Mouse (Mus musculus) heart, adult 2 months (tissue): ENCODE measurements at regions not wholly inside any gene's neighbourhood (a gene's known extent, or its start where the extent isn't known, plus 50 kb on each side); places are given as distances from the start of the nearest gene placed in this dataset.

Experiments used
- DNase-seq, 2 experiments: peaks; one replicate each; pipeline ENCODE4 v3.0.0; 2021
- H3K27ac ChIP-seq: fragments of 200-600 bp; 2 replicates; pipeline ENCODE4 v1.8.1; 2022
- H3K27me3 ChIP-seq: fragments of 200-500 bp; 2 replicates; pipeline ENCODE4 v1.6.1; 2012; ENCODE audit warnings: mild to moderate bottlenecking, low read length, inconsistent platforms, mixed read lengths; ENCODE audit not compliant: control insufficient read depth, insufficient read depth
- H3K36me3 ChIP-seq: fragments of 200-500 bp; 2 replicates; pipeline ENCODE4 v1.6.1; 2012; ENCODE audit warnings: low read length, inconsistent platforms; ENCODE audit not compliant: control insufficient read depth, insufficient read depth
- H3K4me1 ChIP-seq: fragments of 200-500 bp; 2 replicates; pipeline ENCODE4 v1.6.1; 2011; ENCODE audit warnings: low read length; ENCODE audit not compliant: control insufficient read depth, insufficient read depth
- H3K4me3 ChIP-seq: fragments of 200-600 bp; 2 replicates; pipeline ENCODE4 v1.8.1; 2022
- H3K79me2 ChIP-seq: fragments of 200-500 bp; replicated peaks from 2 replicates; pipeline ENCODE4 v1.6.1; 2012; ENCODE audit warnings: mild to moderate bottlenecking, inconsistent platforms, low read length, moderate library complexity, mixed read lengths; ENCODE audit not compliant: control insufficient read depth, insufficient read depth
- H3K9ac ChIP-seq: fragments of 200-500 bp; 2 replicates; pipeline ENCODE4 v1.6.1; 2012; ENCODE audit warnings: low read depth, mild to moderate bottlenecking, control low read depth, inconsistent platforms, low read length, mixed read lengths
- CTCF ChIP-seq: fragments of 200-600 bp; IDR thresholded peaks from 2 replicates; pipeline ENCODE4 v1.8.1; 2022; ENCODE audit warnings: antibody characterized with exemption, mild to moderate bottlenecking, moderate library complexity
- EP300 ChIP-seq: fragments of 200-500 bp; IDR thresholded peaks from 2 replicates; pipeline ENCODE4 v1.6.1; 2011; ENCODE audit warnings: low read depth, low read length, control low read depth; ENCODE audit not compliant: insufficient read depth
- POLR2A ChIP-seq: fragments of 200-500 bp; IDR thresholded peaks from 2 replicates; pipeline ENCODE4 v1.6.1; 2011; ENCODE audit warnings: mild to moderate bottlenecking, low read depth, low read length, control low read depth; ENCODE audit not compliant: insufficient read depth
- WGBS: fragments of 180-500 bp; shearing (Covaris S2); methylation state at CpG from one replicate; pipeline ENCODE4 v1.1.7; 2018; 5-methylcytosine and 5-hydroxymethylcytosine counted together
- intact Hi-C: fragments of 180-260 bp; cut with DNase I; formaldehyde crosslinking; loops from one replicate; pipeline ENCODE4 v1.15.1; 2025

DNA sequence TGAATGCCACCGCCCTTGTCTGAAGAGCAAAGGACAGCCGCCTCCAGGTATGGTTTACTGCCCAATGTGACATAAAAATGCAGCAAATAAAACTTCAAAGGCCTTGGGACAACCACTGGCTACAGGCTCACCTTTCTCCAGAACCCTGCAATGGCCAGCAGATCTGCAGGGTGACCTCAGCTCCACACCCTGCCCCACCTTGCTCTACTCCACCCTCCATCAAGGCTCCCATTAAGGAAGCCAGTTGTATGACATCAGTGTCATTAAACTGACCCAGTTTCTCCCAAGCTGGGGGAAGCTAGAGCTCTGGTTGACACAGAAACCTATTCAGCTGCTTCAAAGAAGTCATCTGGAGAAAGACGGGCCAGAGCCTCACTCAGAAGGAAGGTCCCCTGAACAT lies 310.2 kb downstream of the Tbc1d1 start:
- TF ChIP-seq EP300 (no peak), POLR2A (no peak), CTCF (no peak)
- no peaks in the 10 kb centered on the region for H3K4me1 ChIP-seq
- no peak for DNase-seq
- 95% methylated on average over 3 of the region's 3 CpGs for WGBS
- H3K4me3 ChIP-seq = no peak overlapping the region
- H3K27ac ChIP-seq = no peak overlapping the region
- H3K9ac ChIP-seq = no peak overlapping the region
- H3K79me2 ChIP-seq = no peaks in the 10 kb centered on the region
- H3K27me3 ChIP-seq = no peaks in the 10 kb centered on the region
- intact Hi-C loops = loop anchor here (5.0 kb wide), 1 partner anchor 179 kb away; no protein-coding TSS in a partner anchor
- no peaks in the 10 kb centered on the region for H3K36me3 ChIP-seq

DNA sequence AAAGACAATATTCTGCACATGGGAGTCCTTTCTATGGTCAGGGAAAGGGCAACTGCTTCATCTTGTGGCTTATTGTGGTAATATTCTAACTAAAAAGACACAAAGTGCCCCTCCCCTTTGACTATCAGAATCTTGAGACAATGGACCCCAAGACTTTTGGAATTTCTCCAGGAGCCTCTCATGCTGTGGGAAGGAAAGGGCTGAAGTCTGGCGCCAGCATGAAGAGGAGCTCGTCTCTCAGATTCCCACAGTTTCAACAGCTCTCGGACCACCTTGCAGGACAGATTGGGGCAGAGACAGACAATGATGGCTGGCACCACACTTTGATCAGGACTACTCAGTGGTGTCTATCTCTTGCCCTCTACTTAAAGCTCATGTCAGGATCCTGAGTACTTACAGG lies 311.8 kb downstream of the Tbc1d1 start:
- TF ChIP-seq POLR2A (no peak), CTCF (peak; percentile 10; the same call in 1 of the 2 replicates)
- H3K9ac ChIP-seq = no peak overlapping the region
- H3K4me1 ChIP-seq = no peaks in the 10 kb centered on the region
- DNase-seq = no peak
- no peak overlapping the region for H3K4me3 ChIP-seq
- H3K36me3 ChIP-seq = no peaks in the 10 kb centered on the region
- 46% methylated on average over 3 of the region's 3 CpGs for WGBS
- intact Hi-C loops = loop anchor here (5.0 kb wide), 1 partner anchor 181 kb away; no protein-coding TSS in a partner anchor
- H3K27me3 ChIP-seq = no peaks in the 10 kb centered on the region
- peak overlapping the region; percentile 7; the same call in 1 of the 2 replicates for H3K27ac ChIP-seq
- no peaks in the 10 kb centered on the region for H3K79me2 ChIP-seq

- intact Hi-C loops = loop anchor here (5.0 kb wide), 1 partner anchor 181 kb away; no protein-coding TSS in a partner anchor
- H3K79me2 ChIP-seq = no peaks in the 10 kb centered on the region
- no peaks in the 10 kb centered on the region for H3K27me3 ChIP-seq
- no peak for DNase-seq
- WGBS = 84% methylated on average over 7 of the region's 7 CpGs
- H3K4me3 ChIP-seq = no peak overlapping the region
- H3K9ac ChIP-seq = no peak overlapping the region
- no peaks in the 10 kb centered on the region for H3K36me3 ChIP-seq
- H3K4me1 ChIP-seq = no peaks in the 10 kb centered on the region
- TF ChIP-seq CTCF = no peak
- no peak for TF ChIP-seq POLR2A
- TF ChIP-seq EP300 = no peak
- H3K27ac ChIP-seq = no peak overlapping the region
Measured at GRCm38 (mm10) chr5:64468307-64468706, 312.2 kb downstream of the Tbc1d1 start.

GRCm38 (mm10) chr5:64472008-64472407 lies 315.9 kb downstream of the Tbc1d1 start:
- H3K36me3 ChIP-seq = no peaks in the 10 kb centered on the region
- H3K79me2 ChIP-seq = no peaks in the 10 kb centered on the region
- H3K9ac ChIP-seq = no peak overlapping the region
- intact Hi-C loops = no loop called here
- no peak overlapping the region for H3K27ac ChIP-seq
- no peak for TF ChIP-seq POLR2A
- TF ChIP-seq EP300 = no peak
- no peak for TF ChIP-seq CTCF
- no peak overlapping the region for H3K4me3 ChIP-seq
- no peak for DNase-seq
- H3K4me1 ChIP-seq = no peaks in the 10 kb centered on the region
- no peaks in the 10 kb centered on the region for H3K27me3 ChIP-seq
- WGBS = 64% methylated on average over 3 of the region's 3 CpGs

GRCm38 (mm10) chr5:64472415-64472814 lies 316.3 kb downstream of the Tbc1d1 start:
- TF ChIP-seq EP300 (no peak), POLR2A (no peak)
- Histone ChIP-seq H3K9ac (no peak overlapping the region), H3K27ac (no peak overlapping the region), H3K79me2 (no peaks in the 10 kb centered on the region), H3K27me3 (no peaks in the 10 kb centered on the region), H3K4me3 (no peak overlapping the region), H3K4me1 (no peaks in the 10 kb centered on the region), H3K36me3 (no peaks in the 10 kb centered on the region)
- 53% methylated on average over 10 of the region's 10 CpGs for WGBS
- no peak for DNase-seq
- intact Hi-C loops = no loop called here

GRCm38 (mm10) chr5:64474868-64475267 lies 318.8 kb downstream of the Tbc1d1 start:
- TF ChIP-seq CTCF = no peak
- TF ChIP-seq EP300 = no peak
- no peak for TF ChIP-seq POLR2A
- WGBS = 96% methylated on average over 1 of the region's 1 CpGs
- H3K4me3 ChIP-seq = no peak overlapping the region
- H3K27me3 ChIP-seq = no peaks in the 10 kb centered on the region
- no peaks in the 10 kb centered on the region for H3K36me3 ChIP-seq
- H3K9ac ChIP-seq = no peak overlapping the region
- DNase-seq = no peak
- intact Hi-C loops = no loop called here
- no peaks in the 10 kb centered on the region; the same call in 1 of the 2 replicates for H3K4me1 ChIP-seq
- H3K27ac ChIP-seq = no peak overlapping the region
- H3K79me2 ChIP-seq = no peaks in the 10 kb centered on the region
